Mouse (Mus musculus): Measurements from ENCODE around the gene Tbca. TPM values are rescaled to one million over a fixed set of nuclear protein-coding genes. Genes with fewer than 3 reads are reported as not detected.

Gene Tbca
- polyA plus RNA-seq, 1 experiment from 2014 or later, result 257 TPM

DNA sequence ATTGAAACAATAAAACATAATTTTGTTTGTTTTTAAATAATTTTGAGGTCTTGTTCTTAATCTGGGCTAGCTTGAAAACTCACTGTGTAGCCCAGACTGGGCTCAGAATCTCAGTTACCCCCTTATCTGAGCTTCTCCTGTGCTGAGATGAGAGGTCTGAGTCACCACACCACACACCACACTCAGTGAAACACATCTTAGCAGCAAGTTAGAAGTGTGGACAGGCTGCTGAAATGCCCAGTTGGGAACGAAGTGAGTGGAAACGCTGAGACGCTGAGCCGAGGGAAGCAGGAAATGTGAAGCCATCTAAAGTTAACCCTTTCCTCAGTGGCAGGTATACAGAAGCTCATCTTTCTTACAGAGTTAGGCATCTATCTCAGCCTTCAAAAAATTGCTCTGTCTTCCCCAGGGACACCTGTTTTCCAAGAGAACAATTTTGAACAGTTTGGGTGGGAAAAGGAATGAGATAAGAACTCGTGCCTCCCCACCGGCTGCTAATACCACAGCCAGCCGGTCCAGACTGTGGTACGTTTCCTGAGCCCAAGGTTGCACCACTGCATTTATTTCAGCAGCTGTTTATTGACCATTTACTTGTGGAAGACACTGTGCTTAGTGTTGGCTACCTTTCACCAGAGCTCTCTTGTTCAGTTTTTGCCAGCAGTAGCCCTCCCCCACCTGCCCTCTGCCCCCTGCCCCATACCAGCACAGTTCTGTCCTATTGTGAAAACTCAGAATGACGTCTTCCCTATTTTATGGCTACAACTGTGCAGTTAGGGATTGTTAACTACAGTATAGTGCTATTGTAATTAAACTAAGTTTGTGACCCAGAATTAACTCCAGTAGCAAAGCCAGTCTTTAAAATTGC lies 17.8 kb downstream of the Tbca start:
- 36% methylated on average over 9 of the region's 9 CpGs for WGBS
- DNase-seq (ENCODE audit: low spot score) (no peak), ATAC-seq (replicated peaks; ENCODE audit: low FRiP score) (no peak)
- Histone ChIP-seq H3K27me3 (ENCODE audit: control insufficient read depth, insufficient read depth, low read length) (no peaks in the 10 kb centered on the region), H3K9ac (ENCODE audit: low read length) (no peak overlapping the region), H3K36me3 (ENCODE audit: control insufficient read depth, insufficient read depth, low read length) (no peaks in the 10 kb centered on the region), H3K4me1 (replicated peaks; ENCODE audit: control insufficient read depth, insufficient read depth, low read length) (peaks cover 4% of the 10 kb centered on the region; the same call in 1 of the 2 replicates), H3K4me2 (ENCODE audit: low read depth, low read length, severe bottlenecking) (no peak overlapping the region), H3K27ac (ENCODE audit: low read depth, low read length) (no peak overlapping the region), H3K9me3 (ENCODE audit: control insufficient read depth, low read length) (no peaks in the 10 kb centered on the region), H3K4me3 (ENCODE audit: low read depth, low read length) (no peak overlapping the region)

DNA sequence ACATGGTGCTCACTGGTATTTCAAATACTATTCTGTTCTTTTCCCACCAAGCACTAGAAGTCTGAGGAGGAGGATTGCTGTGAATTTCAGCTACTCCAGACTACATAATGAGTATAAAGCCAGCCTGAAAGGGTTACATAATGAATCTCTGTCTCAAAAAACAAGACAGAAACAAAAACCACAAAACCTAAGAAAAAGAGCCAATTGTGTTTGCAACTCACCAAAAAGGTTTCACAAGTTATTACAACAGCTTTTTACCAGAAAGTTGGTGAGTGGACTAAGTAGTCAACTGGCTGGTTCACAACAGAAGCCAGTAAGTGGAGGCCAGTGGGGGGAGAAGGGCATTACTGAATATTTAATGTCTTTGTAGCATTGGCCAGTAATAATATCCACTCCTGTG lies 19.9 kb downstream of the Tbca start:
- H3K4me3 ChIP-seq (ENCODE audit: low read depth, low read length), result no peak overlapping the region
- no peaks in the 10 kb centered on the region for H3K36me3 ChIP-seq (ENCODE audit: control insufficient read depth, insufficient read depth, low read length)
- no peak overlapping the region for H3K27ac ChIP-seq (ENCODE audit: low read depth, low read length)
- H3K9ac ChIP-seq (ENCODE audit: low read length), result no peak overlapping the region
- ATAC-seq (replicated peaks; ENCODE audit: low FRiP score) (no peak), DNase-seq (ENCODE audit: low spot score) (no peak)
- no peaks in the 10 kb centered on the region for H3K9me3 ChIP-seq (ENCODE audit: control insufficient read depth, low read length)
- peaks cover 4% of the 10 kb centered on the region; the same call in 1 of the 2 replicates for H3K4me1 ChIP-seq (replicated peaks; ENCODE audit: control insufficient read depth, insufficient read depth, low read length)
- no peaks in the 10 kb centered on the region for H3K27me3 ChIP-seq (ENCODE audit: control insufficient read depth, insufficient read depth, low read length)
- no peak overlapping the region for H3K4me2 ChIP-seq (ENCODE audit: low read depth, low read length, severe bottlenecking)

DNA sequence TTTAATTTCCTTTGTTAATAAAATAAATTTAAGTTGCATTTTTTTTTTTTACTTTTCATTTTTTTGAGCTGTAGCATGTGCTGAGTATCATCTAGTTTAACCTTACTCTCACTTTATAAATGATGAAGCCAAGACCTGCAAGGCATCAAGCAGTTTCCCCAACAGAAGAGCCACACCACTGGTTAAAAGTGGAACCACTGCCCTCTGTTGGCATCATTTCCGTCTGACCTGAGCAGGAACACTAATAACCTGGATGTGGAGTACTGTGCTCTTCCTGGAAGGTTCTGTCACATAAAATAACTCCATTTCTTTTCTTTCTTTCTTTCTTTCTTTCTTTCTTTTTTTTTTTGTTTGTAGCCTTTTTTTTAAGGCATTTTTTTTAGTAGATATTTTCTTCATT lies 21.0 kb downstream of the Tbca start:
- no peaks in the 10 kb centered on the region for H3K9me3 ChIP-seq (ENCODE audit: control insufficient read depth, low read length)
- no peaks in the 10 kb centered on the region for H3K27me3 ChIP-seq (ENCODE audit: control insufficient read depth, insufficient read depth, low read length)
- ATAC-seq (replicated peaks; ENCODE audit: low FRiP score), result no peak

DNA sequence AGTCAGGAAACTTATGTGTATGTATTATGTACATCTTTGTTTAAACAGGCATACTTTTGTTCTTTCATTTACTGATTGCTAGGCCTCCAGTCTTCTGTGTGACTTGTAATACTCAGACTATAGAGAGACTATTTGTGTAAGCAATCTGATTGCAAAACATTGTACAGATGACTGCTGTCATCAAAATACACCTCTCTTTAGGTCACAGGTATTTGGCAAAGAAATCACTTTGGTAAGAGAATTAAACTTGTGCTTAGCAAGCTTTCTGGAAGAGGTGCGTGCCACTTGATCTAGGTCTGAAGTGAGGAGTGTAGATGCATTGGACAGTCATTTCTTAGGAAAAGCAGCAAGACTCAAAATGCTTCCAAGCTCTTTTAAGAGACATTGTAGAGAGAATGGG lies 22.7 kb downstream of the Tbca start:
- DNase-seq (ENCODE audit: low spot score), result no peak
- Histone ChIP-seq H3K9me3 (ENCODE audit: control insufficient read depth, low read length) (no peaks in the 10 kb centered on the region), H3K4me2 (ENCODE audit: low read depth, low read length, severe bottlenecking) (no peak overlapping the region), H3K27me3 (ENCODE audit: control insufficient read depth, insufficient read depth, low read length) (no peaks in the 10 kb centered on the region), H3K27ac (ENCODE audit: low read depth, low read length) (no peak overlapping the region), H3K4me3 (ENCODE audit: low read depth, low read length) (no peak overlapping the region), H3K9ac (ENCODE audit: low read length) (no peak overlapping the region), H3K36me3 (ENCODE audit: control insufficient read depth, insufficient read depth, low read length) (no peaks in the 10 kb centered on the region), H3K4me1 (replicated peaks; ENCODE audit: control insufficient read depth, insufficient read depth, low read length) (peaks cover 6% of the 10 kb centered on the region; the same call in 1 of the 2 replicates)
- no peak for ATAC-seq (replicated peaks; ENCODE audit: low FRiP score)
- whole genome bisulfite sequencing, result 94% methylated on average over 1 of the region's 1 CpGs

More for the DNA sequence above, 21.0 kb downstream of the Tbca start:
- Histone ChIP-seq H3K9ac (ENCODE audit: low read length) (no peak overlapping the region), H3K36me3 (ENCODE audit: control insufficient read depth, insufficient read depth, low read length) (no peaks in the 10 kb centered on the region), H3K27ac (ENCODE audit: low read depth, low read length) (no peak overlapping the region), H3K4me1 (replicated peaks; ENCODE audit: control insufficient read depth, insufficient read depth, low read length) (peaks cover 4% of the 10 kb centered on the region; the same call in 1 of the 2 replicates), H3K4me3 (ENCODE audit: low read depth, low read length) (no peak overlapping the region), H3K4me2 (ENCODE audit: low read depth, low read length, severe bottlenecking) (no peak overlapping the region)
- DNase-seq (ENCODE audit: low spot score), result no peak
- 55% methylated on average over 1 of the region's 1 CpGs for WGBS

DNA sequence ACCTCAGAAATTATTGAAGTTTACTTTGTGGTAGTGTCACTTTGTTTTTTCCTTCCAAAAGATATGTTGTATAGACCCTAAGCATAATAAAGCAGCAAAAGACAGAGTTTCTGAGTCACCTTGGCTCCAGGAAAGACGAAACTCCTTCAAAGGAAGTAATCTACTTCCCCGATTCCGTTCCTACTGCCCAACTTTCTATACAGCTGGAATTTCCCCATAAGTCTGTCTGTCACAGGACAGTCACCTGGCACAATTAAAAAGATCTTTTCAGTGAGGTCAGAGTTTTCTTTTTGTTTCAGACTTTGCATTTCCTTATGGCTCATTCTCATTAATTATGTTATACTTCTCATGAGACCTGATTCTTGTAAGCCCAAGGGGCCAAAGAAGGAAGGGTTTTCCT lies 25.1 kb downstream of the Tbca start:
- ATAC-seq (replicated peaks; ENCODE audit: low FRiP score) (no peak), DNase-seq (ENCODE audit: low spot score) (no peak)
- 89% methylated on average over 3 of the region's 3 CpGs for WGBS
- Histone ChIP-seq H3K4me1 (replicated peaks; ENCODE audit: control insufficient read depth, insufficient read depth, low read length) (peaks cover 4% of the 10 kb centered on the region; the same call in 1 of the 2 replicates), H3K4me2 (ENCODE audit: low read depth, low read length, severe bottlenecking) (no peak overlapping the region), H3K27me3 (ENCODE audit: control insufficient read depth, insufficient read depth, low read length) (no peaks in the 10 kb centered on the region), H3K36me3 (ENCODE audit: control insufficient read depth, insufficient read depth, low read length) (no peaks in the 10 kb centered on the region), H3K9me3 (ENCODE audit: control insufficient read depth, low read length) (no peaks in the 10 kb centered on the region), H3K27ac (ENCODE audit: low read depth, low read length) (no peak overlapping the region), H3K9ac (ENCODE audit: low read length) (no peak overlapping the region), H3K4me3 (ENCODE audit: low read depth, low read length) (no peak overlapping the region)

DNA sequence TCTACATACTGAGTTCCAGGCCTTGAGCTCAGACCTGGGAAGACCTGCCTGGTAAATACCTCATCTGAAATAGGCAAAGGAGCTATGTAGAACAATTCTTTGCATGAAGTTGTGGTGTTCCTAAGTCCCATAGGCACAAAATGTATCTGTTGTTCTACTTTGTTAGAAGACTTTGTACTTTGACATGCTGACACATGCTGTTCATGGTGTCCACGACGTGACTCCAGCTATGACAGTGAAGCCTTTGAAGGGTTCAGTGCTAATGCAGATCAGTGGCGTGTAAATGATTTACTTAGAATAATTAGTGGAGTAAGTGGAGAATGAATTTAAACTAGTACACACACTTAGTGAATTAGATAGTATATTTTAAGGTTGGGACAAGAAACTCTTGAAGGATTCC lies 31.8 kb downstream of the Tbca start:
- WGBS, result 36% methylated on average over 3 of the region's 3 CpGs
- Histone ChIP-seq H3K4me2 (ENCODE audit: low read depth, low read length, severe bottlenecking) (no peak overlapping the region), H3K9me3 (ENCODE audit: control insufficient read depth, low read length) (no peaks in the 10 kb centered on the region), H3K27me3 (ENCODE audit: control insufficient read depth, insufficient read depth, low read length) (no peaks in the 10 kb centered on the region), H3K4me1 (replicated peaks; ENCODE audit: control insufficient read depth, insufficient read depth, low read length) (peaks cover 8% of the 10 kb centered on the region; the same call in 1 of the 2 replicates), H3K9ac (ENCODE audit: low read length) (no peak overlapping the region), H3K27ac (ENCODE audit: low read depth, low read length) (no peak overlapping the region), H3K36me3 (ENCODE audit: control insufficient read depth, insufficient read depth, low read length) (no peaks in the 10 kb centered on the region), H3K4me3 (ENCODE audit: low read depth, low read length) (no peak overlapping the region)
- DNase-seq (ENCODE audit: low spot score) (no peak), ATAC-seq (replicated peaks; ENCODE audit: low FRiP score) (no peak)

DNA sequence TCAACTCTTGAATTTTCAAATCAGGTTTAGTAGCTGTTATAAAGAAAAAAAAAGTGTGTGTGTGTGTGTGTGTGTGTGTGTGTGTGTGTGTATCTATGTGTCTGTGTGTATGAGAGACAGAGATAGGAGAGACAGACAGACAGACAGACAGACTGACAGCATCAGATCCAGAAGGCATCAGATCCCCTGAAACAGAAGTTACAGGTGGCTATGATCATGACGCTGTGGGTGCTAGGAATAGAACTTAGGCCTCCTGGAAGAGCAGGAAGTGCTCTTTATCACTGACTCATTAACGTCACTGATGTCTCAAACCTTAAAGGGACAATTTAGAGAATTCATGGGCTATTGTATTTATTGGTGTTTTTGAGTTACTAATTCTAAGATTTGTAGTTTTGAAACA lies 32.2 kb downstream of the Tbca start:
- ATAC-seq (replicated peaks; ENCODE audit: low FRiP score), result no peak
- no peaks in the 10 kb centered on the region for H3K27me3 ChIP-seq (ENCODE audit: control insufficient read depth, insufficient read depth, low read length)
- no peaks in the 10 kb centered on the region for H3K36me3 ChIP-seq (ENCODE audit: control insufficient read depth, insufficient read depth, low read length)
- H3K9ac ChIP-seq (ENCODE audit: low read length), result no peak overlapping the region
- 65% methylated on average over 2 of the region's 2 CpGs for WGBS
- no peak for DNase-seq (ENCODE audit: low spot score)
- no peaks in the 10 kb centered on the region for H3K9me3 ChIP-seq (ENCODE audit: control insufficient read depth, low read length)
- H3K4me3 ChIP-seq (ENCODE audit: low read depth, low read length), result no peak overlapping the region
- H3K27ac ChIP-seq (ENCODE audit: low read depth, low read length), result no peak overlapping the region
- no peak overlapping the region for H3K4me2 ChIP-seq (ENCODE audit: low read depth, low read length, severe bottlenecking)
- peaks cover 8% of the 10 kb centered on the region; the same call in 1 of the 2 replicates for H3K4me1 ChIP-seq (replicated peaks; ENCODE audit: control insufficient read depth, insufficient read depth, low read length)

DNA sequence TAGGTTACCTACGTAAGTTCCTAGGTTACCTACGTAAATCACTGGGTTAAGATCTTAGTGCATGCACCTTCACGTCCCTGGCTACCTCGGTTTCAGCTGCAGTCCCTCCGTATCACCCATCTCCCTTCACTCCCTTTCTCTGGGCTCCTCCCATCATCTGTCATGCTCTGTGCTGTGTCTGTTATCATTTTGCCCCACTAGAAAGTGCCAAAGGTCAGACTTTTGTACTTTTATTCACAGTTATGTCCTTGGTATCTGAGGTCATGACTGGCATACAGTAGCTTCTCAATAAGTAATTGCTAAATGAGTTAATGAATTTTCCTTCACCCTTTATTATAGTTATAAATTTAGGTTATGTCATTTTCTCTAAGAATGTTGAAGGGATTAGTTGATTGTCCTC lies 37.7 kb downstream of the Tbca start:
- no peaks in the 10 kb centered on the region for H3K4me1 ChIP-seq (replicated peaks; ENCODE audit: control insufficient read depth, insufficient read depth, low read length)
- no peaks in the 10 kb centered on the region for H3K36me3 ChIP-seq (ENCODE audit: control insufficient read depth, insufficient read depth, low read length)
- H3K27me3 ChIP-seq (ENCODE audit: control insufficient read depth, insufficient read depth, low read length), result no peaks in the 10 kb centered on the region
- H3K9ac ChIP-seq (ENCODE audit: low read length), result no peak overlapping the region
- DNase-seq (ENCODE audit: low spot score) (no peak), ATAC-seq (replicated peaks; ENCODE audit: low FRiP score) (no peak)
- no peak overlapping the region for H3K4me2 ChIP-seq (ENCODE audit: low read depth, low read length, severe bottlenecking)
- no peak overlapping the region for H3K27ac ChIP-seq (ENCODE audit: low read depth, low read length)
- WGBS, result 95% methylated on average over 5 of the region's 5 CpGs
- no peaks in the 10 kb centered on the region for H3K9me3 ChIP-seq (ENCODE audit: control insufficient read depth, low read length)
- H3K4me3 ChIP-seq (ENCODE audit: low read depth, low read length), result no peak overlapping the region

DNA sequence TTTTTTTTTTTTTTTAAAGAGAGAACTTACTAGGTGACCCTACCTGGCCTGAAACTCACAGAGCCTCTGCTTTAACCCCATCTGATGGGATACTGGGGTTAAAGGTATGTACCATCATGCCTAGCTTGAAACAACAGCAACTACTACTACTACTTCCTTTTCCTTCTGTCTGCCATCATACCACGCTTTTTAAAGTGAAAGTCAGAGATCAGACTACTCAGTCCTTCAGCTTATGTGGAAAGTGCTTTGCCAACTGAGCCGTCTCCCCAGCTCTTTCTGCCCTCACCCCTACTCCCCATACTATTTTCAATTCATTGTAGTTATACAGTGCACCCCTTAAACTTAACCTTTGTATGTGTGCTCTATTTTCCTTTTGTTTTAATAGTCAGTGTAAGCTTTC lies 38.3 kb downstream of the Tbca start:
- WGBS, result 86% methylated on average over 2 of the region's 2 CpGs
- H3K9me3 ChIP-seq (ENCODE audit: control insufficient read depth, low read length), result no peaks in the 10 kb centered on the region
- no peak for DNase-seq (ENCODE audit: low spot score)
- no peak overlapping the region for H3K9ac ChIP-seq (ENCODE audit: low read length)
- H3K27me3 ChIP-seq (ENCODE audit: control insufficient read depth, insufficient read depth, low read length), result no peaks in the 10 kb centered on the region
- H3K36me3 ChIP-seq (ENCODE audit: control insufficient read depth, insufficient read depth, low read length), result no peaks in the 10 kb centered on the region; the same call in 1 of the 2 replicates
- ATAC-seq (replicated peaks; ENCODE audit: low FRiP score), result no peak
- no peak overlapping the region for H3K4me3 ChIP-seq (ENCODE audit: low read depth, low read length)
- no peak overlapping the region for H3K4me2 ChIP-seq (ENCODE audit: low read depth, low read length, severe bottlenecking)
- no peak overlapping the region for H3K27ac ChIP-seq (ENCODE audit: low read depth, low read length)
- H3K4me1 ChIP-seq (replicated peaks; ENCODE audit: control insufficient read depth, insufficient read depth, low read length), result no peaks in the 10 kb centered on the region
